Mouse (Mus musculus) left cerebral cortex, postnatal 25 days (tissue): ENCODE data around the gene Srrm2. TPM values are rescaled to one million over a fixed set of nuclear protein-coding genes. Genes with fewer than 3 reads are reported as not detected.

Experiments used
- DNase-seq, 2 experiments: peaks; one replicate each; pipeline ENCODE4 v3.0.0; 2022; ENCODE audit warnings: low spot score in 2 of 2, mixed read lengths in 1 of 2
- intact Hi-C: fragments of 180-260 bp; cut with DNase I; formaldehyde crosslinking; loops from one replicate; pipeline ENCODE4 v1.15.1; 2025
- total RNA-seq, 2 experiments: library from RNA; stranded (reverse); gene quantifications; 2 replicates each; pipeline ENCODE4 v1.2.3; 2021

Gene Srrm2
- total RNA-seq, 2 experiments from 2014 or later: 495 to 577 TPM

DNA sequence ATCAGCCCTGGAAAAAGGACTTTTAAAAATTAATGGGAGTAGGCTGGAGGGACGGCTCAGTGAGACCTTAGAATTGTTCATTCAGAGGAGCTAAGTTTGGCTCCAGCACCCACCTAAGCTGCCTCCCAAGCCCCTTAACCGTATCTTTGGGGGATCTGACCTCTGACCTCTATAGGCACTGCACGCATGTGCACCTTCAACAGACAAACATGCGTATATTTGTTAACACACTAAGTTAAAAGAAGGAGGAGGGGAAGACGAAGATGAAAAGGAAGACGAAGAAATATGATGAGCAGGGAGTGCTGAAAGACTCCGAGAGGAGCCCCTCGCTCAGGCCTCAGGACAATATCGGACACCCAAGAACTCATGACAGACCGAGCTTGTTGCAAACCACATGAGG, 11.3 kb downstream of the Srrm2 start:
- no peak for DNase-seq
- intact Hi-C loops: loop anchor here (2.0 kb wide), 2 partner anchors 15 to 27 kb away; partner anchors contain the start of genes Elob and Flywch2

DNA sequence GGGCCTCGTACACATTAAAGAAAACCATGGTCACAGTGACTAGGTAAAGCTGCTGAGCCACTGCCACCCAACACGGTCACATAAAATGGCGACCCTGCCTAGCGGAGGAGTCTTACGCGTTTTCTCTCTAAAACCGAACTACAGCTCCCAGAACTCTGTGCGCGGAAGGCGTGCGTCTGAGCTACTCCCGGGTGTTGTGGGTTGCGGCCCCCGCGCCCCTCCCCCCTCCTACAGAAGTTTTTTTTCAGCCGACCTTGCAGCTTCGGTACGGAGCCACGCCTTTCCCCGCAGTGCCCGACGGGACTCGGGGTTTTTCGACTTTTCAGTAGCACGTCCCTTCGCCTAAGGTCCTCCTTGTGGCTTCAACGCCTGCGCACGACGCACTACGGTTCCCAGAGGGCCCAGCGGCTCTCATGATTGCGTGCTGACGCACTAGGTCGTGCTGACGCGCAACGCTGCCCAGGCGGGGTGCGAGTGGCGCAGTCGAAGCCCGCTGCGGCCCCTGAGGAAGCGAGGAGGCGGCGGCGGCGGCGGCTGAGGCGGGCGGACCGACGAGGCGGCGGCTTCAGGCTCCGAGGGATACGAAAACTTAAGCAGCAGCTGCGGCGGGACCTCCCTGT, 12.5 kb downstream of the Srrm2 start:
- intact Hi-C loops: loop anchor here (2.0 kb wide), 2 partner anchors 16 to 26 kb away; partner anchors contain the start of genes Elob and Flywch2
- peak; percentile 98 to 100 for DNase-seq

- DNase-seq: peak; percentile 62 to 73
These were observed 13.2 kb downstream of the Srrm2 start for GRCm38 (mm10) chr17:23803366-23804041.

DNA sequence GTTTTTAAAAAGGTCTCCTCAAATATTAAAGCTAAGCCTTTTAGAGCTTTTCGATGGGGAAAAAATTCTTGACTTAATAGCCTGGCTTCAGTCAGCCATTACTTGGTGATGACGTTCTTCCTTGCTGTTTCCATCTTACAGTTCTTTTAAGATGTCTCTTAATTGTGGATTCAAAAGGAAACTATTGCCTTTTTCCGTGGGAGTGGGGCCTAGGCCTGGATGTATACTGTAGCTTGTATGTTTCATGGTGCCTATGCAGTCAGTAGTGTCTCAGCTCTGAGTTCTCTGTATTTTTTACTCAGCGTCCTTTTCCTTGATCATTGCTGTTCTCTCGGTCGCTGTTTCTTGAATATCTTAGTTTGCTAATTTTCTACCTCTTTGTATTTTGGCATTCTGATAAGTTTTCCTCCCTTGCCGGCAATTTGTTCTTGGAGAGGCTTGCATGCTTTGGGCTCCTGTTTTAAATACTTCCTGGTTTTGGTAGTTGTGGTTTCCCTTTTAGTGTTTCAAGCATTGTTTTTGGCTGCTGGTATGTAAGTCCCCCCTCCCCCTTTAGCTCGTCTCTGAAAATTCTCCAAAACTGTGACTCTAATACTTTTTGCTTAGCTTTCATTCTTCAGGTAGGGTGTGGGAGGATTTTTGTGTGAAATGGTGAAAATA, 14.2 kb downstream of the Srrm2 start:
- DNase-seq: no peak
- intact Hi-C loops: no loop called here

More at GRCm38 (mm10) chr17:23803366-23804041, 13.2 kb downstream of the Srrm2 start:
- intact Hi-C loops: loop anchor here (2.0 kb wide), 2 partner anchors 17 to 25 kb away; partner anchors contain the start of genes Elob and Flywch2

- DNase-seq: peak in 1 of 2 experiments; percentile 47
- intact Hi-C loops: no loop called here
These were observed 16.5 kb downstream of the Srrm2 start for GRCm38 (mm10) chr17:23806867-23807266.

DNA sequence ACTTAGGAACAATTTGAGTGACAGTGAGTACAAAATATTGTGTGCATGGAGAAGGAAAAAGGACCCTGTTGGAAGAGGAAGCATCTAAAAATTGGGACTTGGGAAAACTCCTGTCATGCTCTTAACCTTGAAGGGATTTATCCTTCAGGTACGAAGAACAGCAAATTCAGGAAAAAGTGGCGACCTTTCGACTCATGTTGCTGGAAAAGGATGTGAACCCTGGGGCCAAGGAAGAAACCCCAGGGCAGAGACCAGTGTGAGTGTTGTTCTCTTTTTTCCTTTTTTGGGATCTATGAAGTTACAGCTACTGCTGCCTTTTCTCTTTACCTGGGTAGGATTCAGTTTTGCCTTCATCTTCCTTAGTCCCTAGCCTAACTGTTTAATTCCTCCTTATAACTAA, 17.6 kb downstream of the Srrm2 start:
- intact Hi-C loops: no loop called here

DNA sequence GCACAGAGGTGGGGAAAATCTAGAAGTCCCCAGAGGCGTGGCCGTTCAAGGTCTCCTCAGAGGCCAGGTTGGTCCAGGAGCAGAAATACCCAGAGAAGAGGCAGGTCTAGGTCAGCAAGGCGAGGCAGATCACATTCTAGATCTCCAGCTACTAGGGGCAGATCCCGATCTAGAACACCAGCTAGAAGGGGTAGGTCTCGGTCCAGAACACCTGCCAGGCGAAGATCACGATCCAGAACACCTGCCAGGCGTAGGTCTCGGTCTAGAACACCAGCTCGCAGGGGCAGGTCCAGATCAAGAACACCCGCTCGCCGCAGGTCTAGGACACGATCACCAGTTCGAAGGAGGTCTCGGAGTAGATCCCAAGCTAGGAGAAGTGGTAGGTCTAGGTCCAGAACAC, 25.3 kb downstream of the Srrm2 start:
- intact Hi-C loops: no loop called here
- no peak for DNase-seq

More for the DNA sequence above, 17.6 kb downstream of the Srrm2 start:
- no peak for DNase-seq

DNA sequence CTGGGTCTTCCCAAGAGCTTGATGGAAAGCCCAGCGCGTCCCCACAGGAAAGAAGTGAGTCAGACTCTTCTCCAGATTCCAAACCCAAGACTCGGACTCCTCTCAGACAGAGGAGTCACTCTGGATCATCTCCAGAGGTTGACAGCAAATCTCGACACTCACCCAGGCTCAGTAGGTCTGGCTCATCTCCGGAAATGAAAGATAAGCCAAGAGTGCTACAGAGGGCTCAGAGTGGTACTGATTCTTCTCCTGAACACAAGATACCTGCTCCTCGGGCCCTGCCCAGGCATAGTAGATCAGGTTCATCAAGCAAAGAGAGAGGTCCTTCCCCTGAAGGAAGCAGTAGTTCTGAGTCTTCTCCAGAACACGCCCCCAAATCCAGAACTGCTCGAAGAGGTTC, 28.2 kb downstream of the Srrm2 start:
- intact Hi-C loops: no loop called here
- DNase-seq: no peak

DNA sequence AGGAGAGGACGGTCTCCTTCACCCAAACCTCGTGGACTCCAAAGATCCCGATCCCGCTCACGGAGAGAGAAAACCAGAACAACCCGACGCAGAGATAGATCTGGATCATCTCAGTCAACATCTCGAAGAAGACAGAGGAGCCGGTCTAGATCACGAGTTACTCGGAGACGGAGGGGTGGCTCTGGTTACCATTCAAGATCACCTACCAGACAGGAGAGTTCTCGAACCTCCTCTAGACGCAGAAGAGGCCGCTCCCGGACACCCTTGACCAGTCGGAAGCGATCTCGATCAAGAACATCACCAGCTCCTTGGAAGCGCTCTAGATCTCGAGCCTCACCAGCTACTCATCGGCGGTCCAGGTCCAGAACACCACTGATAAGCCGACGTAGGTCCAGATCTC, 28.9 kb downstream of the Srrm2 start:
- intact Hi-C loops: no loop called here
- no peak for DNase-seq

- DNase-seq: no peak
- intact Hi-C loops: no loop called here
These were observed 30.4 kb downstream of the Srrm2 start for GRCm38 (mm10) chr17:23820731-23821130.

- intact Hi-C loops: no loop called here
- DNase-seq: no peak
These were observed 31.8 kb downstream of the Srrm2 start for GRCm38 (mm10) chr17:23822094-23822493.

DNA sequence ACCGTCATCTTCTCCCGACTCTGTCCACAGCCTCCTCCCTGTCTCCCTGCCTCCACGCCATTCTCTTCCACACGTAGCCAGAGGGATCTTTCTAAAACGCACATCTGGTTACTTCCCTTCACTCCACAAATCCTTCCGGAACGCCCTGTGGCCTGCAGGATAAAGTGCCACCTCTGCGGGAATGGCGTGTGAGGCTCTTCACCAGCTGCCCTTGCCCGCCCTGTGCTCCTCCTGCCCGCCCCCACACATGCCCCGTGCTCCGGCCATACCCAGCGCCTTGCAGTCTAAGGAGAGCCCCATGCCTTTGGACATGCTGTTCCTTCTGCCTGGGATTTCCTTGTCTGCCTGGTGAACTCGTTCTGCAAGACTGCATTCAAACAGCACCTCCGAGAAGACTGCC, 32.7 kb downstream of the Srrm2 start:
- no peak for DNase-seq

GRCm38 (mm10) chr17:23823614-23824013, 33.3 kb downstream of the Srrm2 start:
- DNase-seq: no peak
- intact Hi-C loops: no loop called here

More for the DNA sequence above, 32.7 kb downstream of the Srrm2 start:
- intact Hi-C loops: no loop called here

DNA sequence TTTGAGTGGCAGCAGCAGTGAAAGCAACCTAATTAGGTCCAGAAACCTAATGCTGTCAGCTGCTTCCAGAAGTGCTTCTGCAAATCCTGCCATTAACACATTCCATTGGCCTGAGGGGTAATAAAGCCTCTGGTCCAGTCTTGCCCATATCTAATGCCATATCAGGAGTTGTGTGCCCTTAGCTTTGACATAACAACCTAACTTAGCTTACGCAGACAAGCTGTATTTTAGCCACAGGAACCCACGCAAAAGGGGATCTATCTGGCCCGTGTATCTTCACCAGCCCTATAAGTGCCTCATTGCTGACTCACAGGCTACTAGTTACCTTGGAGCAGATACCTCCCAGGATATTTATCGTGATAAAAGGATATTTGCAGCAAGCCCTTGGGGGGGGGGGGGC, 35.3 kb downstream of the Srrm2 start:
- intact Hi-C loops: no loop called here
- DNase-seq: no peak

- DNase-seq: peak; percentile 58 to 73
- intact Hi-C loops: loop anchor here (2.0 kb wide), 2 partner anchors 26 to 58 kb away; partner anchors contain the start of gene Flywch1
These were observed 38.1 kb downstream of the Srrm2 start for GRCm38 (mm10) chr17:23828271-23829001.

- DNase-seq: peak; percentile 90 to 93
- intact Hi-C loops: loop anchor here (2.0 kb wide), 2 partner anchors 26 to 58 kb away; partner anchors contain the start of gene Flywch1
These were observed 38.8 kb downstream of the Srrm2 start, which contains the start of gene Elob for GRCm38 (mm10) chr17:23829064-23829619. Elob (minus strand) TSS chr17:23829136.

DNA sequence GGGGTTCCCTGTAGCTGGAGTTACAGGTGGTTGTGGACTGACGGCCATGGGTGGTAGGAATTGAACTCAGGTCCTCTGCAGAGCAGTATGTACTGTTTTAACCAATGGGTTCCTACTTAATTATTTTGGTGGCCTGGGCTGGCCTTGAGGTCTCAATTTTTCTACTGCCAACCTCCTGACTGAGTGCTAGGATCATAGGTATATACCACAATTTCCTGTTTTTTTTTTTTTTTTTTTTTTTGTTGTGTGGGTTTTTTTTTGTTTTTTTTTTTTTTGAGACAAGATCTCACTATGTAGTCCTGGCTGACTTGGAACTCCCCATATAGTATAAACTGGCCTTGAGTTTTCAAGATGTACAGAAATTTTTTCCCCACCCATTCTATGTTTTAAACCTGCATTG, 40.9 kb downstream of the Srrm2 start:
- no peak for DNase-seq
- intact Hi-C loops: no loop called here

DNA sequence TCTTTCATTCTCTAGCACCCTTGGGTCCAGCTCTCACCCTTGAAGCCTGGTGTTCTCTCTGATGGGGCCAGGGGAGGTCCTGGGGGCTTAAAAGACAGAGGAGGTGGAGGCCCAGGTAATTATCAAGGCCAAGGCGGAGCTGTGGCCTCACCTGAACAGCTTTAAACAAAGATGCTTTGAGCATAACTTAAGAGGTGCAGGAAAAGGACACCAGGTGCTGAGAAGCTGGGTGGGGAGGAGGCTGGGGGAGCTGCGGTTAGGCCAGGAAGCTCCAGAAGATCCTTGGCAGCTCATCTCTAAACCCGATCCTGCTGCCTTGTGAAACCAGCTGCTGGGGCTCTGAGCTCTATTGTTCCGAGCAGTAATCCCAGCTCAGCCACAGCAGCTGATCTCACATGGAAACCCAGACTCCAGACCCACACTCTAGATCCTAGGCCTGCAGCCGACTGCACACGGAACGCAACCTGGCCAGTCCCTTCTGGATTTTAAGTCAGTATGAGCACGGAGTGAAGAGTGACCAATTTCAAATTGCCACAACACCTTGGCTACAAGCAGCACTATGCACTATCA, 45.8 kb downstream of the Srrm2 start, which contains the start of gene Prss33:
Gene Prss33, minus strand, starts transcription at position 51 of the 570 bp plus-strand sequence.
- intact Hi-C loops: no loop called here
- DNase-seq: no peak

- intact Hi-C loops: loop anchor here (5.0 kb wide), 1 partner anchor 69 kb away; the partner anchor contains the start of gene Flywch1
- peak; percentile 56 to 59 for DNase-seq
These were observed 50.8 kb downstream of the Srrm2 start for GRCm38 (mm10) chr17:23841145-23841544.
